Mouse (Mus musculus) forebrain, embryonic 12.5 days (tissue): ENCODE measurements around the gene Fam19a1. TPM values are rescaled to one million over a fixed set of nuclear protein-coding genes. Genes with fewer than 3 reads are reported as not detected.

ENCODE experiments used
- ATAC-seq: fragments of 200-750 bp; cut with Nextera tagmentation; 2 replicates; pipeline ENCODE4 v1.8.0; 2017; ENCODE audit warnings: moderate TSS enrichment; ENCODE audit not compliant: low FRiP score
- H3K27ac ChIP-seq: fragments of 300-500 bp; sonication (generic); 2 replicates; pipeline ENCODE4 v1.5.1; 2016; ENCODE audit warnings: mild to moderate bottlenecking
- H3K27me3 ChIP-seq: fragments of 300-500 bp; sonication (generic); 2 replicates; pipeline ENCODE4 v1.6.1; 2016; ENCODE audit warnings: mild to moderate bottlenecking
- H3K36me3 ChIP-seq: fragments of 300-500 bp; sonication (generic); replicated peaks from 2 replicates; pipeline ENCODE4 v1.6.1; 2016; ENCODE audit warnings: mild to moderate bottlenecking
- H3K4me1 ChIP-seq: fragments of 300-500 bp; sonication (generic); 2 replicates; pipeline ENCODE4 v1.6.1; 2016
- H3K4me2 ChIP-seq: fragments of 300-500 bp; sonication (generic); 2 replicates; pipeline ENCODE4 v1.6.1; 2016; ENCODE audit warnings: mild to moderate bottlenecking, moderate library complexity
- H3K4me3 ChIP-seq: fragments of 300-500 bp; sonication (generic); replicated peaks from 2 replicates; pipeline ENCODE4 v1.5.1; 2016; ENCODE audit warnings: mild to moderate bottlenecking
- H3K9ac ChIP-seq: fragments of 300-500 bp; sonication (generic); 2 replicates; pipeline ENCODE4 v1.6.1; 2016; ENCODE audit warnings: mild to moderate bottlenecking
- H3K9me3 ChIP-seq: fragments of 300-500 bp; sonication (generic); 2 replicates; pipeline ENCODE4 v1.6.1; 2016
- WGBS: fragments of 180-500 bp; shearing (Covaris S2); methylation state at CpG from one replicate; pipeline ENCODE4 v1.1.7; 2016; 5-methylcytosine and 5-hydroxymethylcytosine counted together
- polyA plus RNA-seq: library from polyadenylated mRNA; unstranded; fragments of >200 nt; fragmentation: Nextera tagmentation; extraction: Ambion mirVana; gene quantifications from 2 replicates; pipeline ENCODE4 v1.2.1, GENCODE M21; 2016

The Fam19a1 gene
- polyA plus RNA-seq, 1 experiment from 2014 or later: 1.3 TPM

GRCm38 (mm10) chr6:96457590-96458259 lies 344.8 kb downstream of the Fam19a1 start:
- Histone ChIP-seq H3K36me3 (no peaks in the 10 kb centered on the region), H3K9ac (no peak overlapping the region), H3K27me3 (no peaks in the 10 kb centered on the region), H3K4me3 (no peak overlapping the region), H3K27ac (no peak overlapping the region), H3K9me3 (no peaks in the 10 kb centered on the region), H3K4me2 (no peak overlapping the region), H3K4me1 (no peaks in the 10 kb centered on the region)
- WGBS: 45% methylated on average over 6 of the region's 6 CpGs
- ATAC-seq: no peak

- Histone ChIP-seq H3K27me3 (no peaks in the 10 kb centered on the region), H3K27ac (no peak overlapping the region), H3K36me3 (no peaks in the 10 kb centered on the region), H3K9ac (no peak overlapping the region), H3K4me3 (no peak overlapping the region), H3K4me1 (no peaks in the 10 kb centered on the region), H3K4me2 (no peak overlapping the region), H3K9me3 (no peaks in the 10 kb centered on the region)
- 72% methylated on average over 4 of the region's 4 CpGs for WGBS
- no peak for ATAC-seq
Observed at GRCm38 (mm10) chr6:96459041-96459440, 346.1 kb downstream of the Fam19a1 start.

- no peak overlapping the region for H3K9ac ChIP-seq
- ATAC-seq: no peak
- 82% methylated on average over 5 of the region's 5 CpGs for WGBS
- H3K9me3 ChIP-seq: no peaks in the 10 kb centered on the region
- H3K4me2 ChIP-seq: no peak overlapping the region
- H3K27ac ChIP-seq: no peak overlapping the region
- H3K4me3 ChIP-seq: no peak overlapping the region
- no peaks in the 10 kb centered on the region for H3K36me3 ChIP-seq
- no peaks in the 10 kb centered on the region for H3K27me3 ChIP-seq
- no peaks in the 10 kb centered on the region for H3K4me1 ChIP-seq
Observed at GRCm38 (mm10) chr6:96499464-96499863, 386.5 kb downstream of the Fam19a1 start.

GRCm38 (mm10) chr6:96541600-96541999 lies 428.6 kb downstream of the Fam19a1 start:
- 85% methylated on average over 2 of the region's 2 CpGs for WGBS
- H3K27me3 ChIP-seq: no peaks in the 10 kb centered on the region
- H3K9ac ChIP-seq: no peak overlapping the region
- H3K36me3 ChIP-seq: no peaks in the 10 kb centered on the region
- no peak for ATAC-seq
- H3K4me3 ChIP-seq: no peak overlapping the region
- H3K27ac ChIP-seq: no peak overlapping the region
- H3K4me1 ChIP-seq: peaks cover 7% of the 10 kb centered on the region
- no peaks in the 10 kb centered on the region for H3K9me3 ChIP-seq
- H3K4me2 ChIP-seq: no peak overlapping the region

GRCm38 (mm10) chr6:96544832-96545231 lies 431.9 kb downstream of the Fam19a1 start:
- 24% methylated on average over 3 of the region's 3 CpGs for WGBS
- Histone ChIP-seq H3K4me1 (peaks cover 7% of the 10 kb centered on the region), H3K27me3 (no peaks in the 10 kb centered on the region), H3K4me2 (no peak overlapping the region), H3K36me3 (no peaks in the 10 kb centered on the region), H3K9me3 (no peaks in the 10 kb centered on the region), H3K27ac (no peak overlapping the region), H3K9ac (no peak overlapping the region), H3K4me3 (no peak overlapping the region)
- ATAC-seq: peak; percentile 60; the same call in 1 of the 2 replicates

- H3K4me2 ChIP-seq: no peak overlapping the region
- no peak overlapping the region for H3K9ac ChIP-seq
- ATAC-seq: no peak
- no peaks in the 10 kb centered on the region for H3K4me1 ChIP-seq
- no peak overlapping the region for H3K27ac ChIP-seq
- no peaks in the 10 kb centered on the region for H3K36me3 ChIP-seq
- 89% methylated on average over 4 of the region's 4 CpGs for WGBS
- H3K4me3 ChIP-seq: no peak overlapping the region
- H3K9me3 ChIP-seq: no peaks in the 10 kb centered on the region
- H3K27me3 ChIP-seq: no peaks in the 10 kb centered on the region
Observed at GRCm38 (mm10) chr6:96550431-96550830, 437.5 kb downstream of the Fam19a1 start.

- no peak for ATAC-seq
- Histone ChIP-seq H3K27me3 (no peaks in the 10 kb centered on the region), H3K9ac (no peak overlapping the region), H3K4me1 (no peaks in the 10 kb centered on the region), H3K9me3 (no peaks in the 10 kb centered on the region), H3K4me3 (no peak overlapping the region), H3K4me2 (no peak overlapping the region), H3K36me3 (no peaks in the 10 kb centered on the region), H3K27ac (no peak overlapping the region)
- WGBS: 85% methylated on average over 5 of the region's 5 CpGs
Observed at GRCm38 (mm10) chr6:96578649-96579048, 465.7 kb downstream of the Fam19a1 start.

GRCm38 (mm10) chr6:96580726-96581125 lies 467.8 kb downstream of the Fam19a1 start:
- WGBS: 80% methylated on average over 4 of the region's 4 CpGs
- Histone ChIP-seq H3K4me1 (no peaks in the 10 kb centered on the region), H3K27ac (no peak overlapping the region), H3K36me3 (no peaks in the 10 kb centered on the region), H3K4me2 (no peak overlapping the region), H3K9ac (no peak overlapping the region), H3K9me3 (no peaks in the 10 kb centered on the region), H3K4me3 (no peak overlapping the region), H3K27me3 (no peaks in the 10 kb centered on the region)
- ATAC-seq: no peak

- Histone ChIP-seq H3K27me3 (no peaks in the 10 kb centered on the region), H3K9me3 (no peaks in the 10 kb centered on the region), H3K4me1 (no peaks in the 10 kb centered on the region), H3K4me2 (no peak overlapping the region), H3K9ac (no peak overlapping the region), H3K36me3 (no peaks in the 10 kb centered on the region), H3K27ac (no peak overlapping the region), H3K4me3 (no peak overlapping the region)
- 86% methylated on average over 3 of the region's 3 CpGs for WGBS
- ATAC-seq: no peak
Observed at GRCm38 (mm10) chr6:96581187-96581586, 468.2 kb downstream of the Fam19a1 start.

GRCm38 (mm10) chr6:96587427-96587826 lies 474.5 kb downstream of the Fam19a1 start:
- H3K36me3 ChIP-seq: no peaks in the 10 kb centered on the region
- ATAC-seq: no peak

GRCm38 (mm10) chr6:96593031-96593430 lies 480.1 kb downstream of the Fam19a1 start:
- WGBS: 61% methylated on average over 1 of the region's 1 CpGs
- Histone ChIP-seq H3K9ac (no peak overlapping the region), H3K36me3 (no peaks in the 10 kb centered on the region), H3K4me1 (no peaks in the 10 kb centered on the region), H3K4me3 (no peak overlapping the region), H3K4me2 (no peak overlapping the region), H3K9me3 (no peaks in the 10 kb centered on the region), H3K27me3 (no peaks in the 10 kb centered on the region), H3K27ac (no peak overlapping the region)
- no peak for ATAC-seq

More at GRCm38 (mm10) chr6:96587427-96587826, 474.5 kb downstream of the Fam19a1 start:
- Histone ChIP-seq H3K27me3 (no peaks in the 10 kb centered on the region), H3K4me1 (no peaks in the 10 kb centered on the region), H3K9me3 (no peaks in the 10 kb centered on the region), H3K4me3 (no peak overlapping the region), H3K4me2 (no peak overlapping the region), H3K27ac (no peak overlapping the region), H3K9ac (no peak overlapping the region)
- 93% methylated on average over 4 of the region's 4 CpGs for WGBS

GRCm38 (mm10) chr6:96595201-96595600 lies 482.2 kb downstream of the Fam19a1 start:
- Histone ChIP-seq H3K9me3 (no peaks in the 10 kb centered on the region), H3K4me3 (no peak overlapping the region), H3K9ac (no peak overlapping the region), H3K4me1 (no peaks in the 10 kb centered on the region), H3K36me3 (no peaks in the 10 kb centered on the region), H3K4me2 (no peak overlapping the region), H3K27ac (no peak overlapping the region), H3K27me3 (no peaks in the 10 kb centered on the region)
- 95% methylated on average over 10 of the region's 10 CpGs for WGBS
- ATAC-seq: no peak

GRCm38 (mm10) chr6:96624196-96624595 lies 511.2 kb downstream of the Fam19a1 start:
- no peak for ATAC-seq
- WGBS: 65% methylated on average over 1 of the region's 1 CpGs
- H3K36me3 ChIP-seq: no peaks in the 10 kb centered on the region
- H3K9me3 ChIP-seq: no peaks in the 10 kb centered on the region
- H3K4me3 ChIP-seq: no peak overlapping the region
- H3K27me3 ChIP-seq: no peaks in the 10 kb centered on the region
- H3K4me2 ChIP-seq: no peak overlapping the region
- no peak overlapping the region for H3K27ac ChIP-seq
- no peak overlapping the region for H3K9ac ChIP-seq
- no peaks in the 10 kb centered on the region for H3K4me1 ChIP-seq
